Comparison of ENCODE assay signal across 8 mouse cellular contexts in the genomic region with DNA sequence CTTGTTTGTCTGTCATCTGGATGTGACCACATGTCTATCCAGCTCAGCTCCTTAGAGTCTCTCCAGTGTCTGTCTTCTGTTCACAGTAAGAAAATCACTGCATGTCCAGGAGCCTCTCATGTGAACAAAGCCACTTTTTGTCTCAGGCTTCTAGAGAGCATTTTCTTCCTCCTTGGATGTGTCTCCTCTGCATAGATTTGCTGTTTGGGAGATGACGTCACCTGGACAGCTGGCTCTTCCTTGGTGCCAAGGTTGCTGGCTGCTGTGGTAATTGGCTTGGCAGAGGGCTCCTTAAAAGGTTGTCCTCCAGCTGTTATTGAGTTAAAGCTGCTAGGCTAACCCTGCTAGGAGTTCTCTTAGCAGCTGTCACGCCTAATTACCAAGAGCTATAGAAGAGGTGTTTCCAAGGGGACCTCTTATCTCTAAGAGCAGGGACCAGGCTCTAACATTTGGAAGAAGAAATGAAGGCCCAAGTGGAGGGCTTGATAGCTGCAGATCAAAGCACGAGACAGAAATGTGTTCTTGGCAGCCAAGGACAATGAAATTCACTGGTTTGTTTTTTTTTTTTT. TPM values are rescaled to one million over a fixed set of nuclear protein-coding genes. Genes with fewer than 3 reads are reported as not detected.
DNase-seq lines count a peak whose midpoint lies in the region; ATAC-seq and TF ChIP-seq lines count a peak whose summit lies in the region.
"Had no signal": no experiment of that assay in that cellular context is flagged by ENCODE, and none has a peak within 500 bp of the region (broad histone marks: within the 10 kb centered on the region; RNA-seq: fewer than 3 reads in every experiment).

No protein-coding gene starts in this region.

- WGBS in forebrain, postnatal 0 days, result 35% methylated on average over 3 of the region's 3 CpGs
- WGBS in midbrain, embryonic 12.5 days, result 30% methylated on average over 3 of the region's 3 CpGs

- TF ChIP-seq CTCF in G1E (IDR thresholded peaks at IDR 0.05; ENCODE audit: low read depth, low read length), result no peak
- TF ChIP-seq CTCF in forebrain, postnatal 0 days (IDR thresholded peaks at IDR 0.05; ENCODE audit: low read depth), result no peak

- no peaks in the 10 kb centered on the region for H3K27me3 ChIP-seq in G1E (ENCODE audit: insufficient read depth, low read length)
- no peaks in the 10 kb centered on the region for H3K27me3 ChIP-seq in forebrain, postnatal 0 days (ENCODE audit: insufficient read depth, low read length)
- H3K27me3 ChIP-seq in midbrain, embryonic 12.5 days, result no peaks in the 10 kb centered on the region

- intact Hi-C loops in heart, postnatal 36 days (cut with DNase I), result no loop called here
- intact Hi-C loops in left cerebral cortex, postnatal 25 days (cut with DNase I), result no loop called here

- ATAC-seq in G1E (ENCODE audit: extremely low read depth, insufficient number of reproducible peaks, low FRiP score, poor library complexity, severe bottlenecking), result peak; percentile 93
- ATAC-seq in forebrain, postnatal 0 days, result peak; percentile 91
- peak; percentile 91 for ATAC-seq in midbrain, embryonic 12.5 days (ENCODE audit: low FRiP score, low read depth)

- no peaks in the 10 kb centered on the region for H3K9me3 ChIP-seq in G1E (replicated peaks)
- no peaks in the 10 kb centered on the region for H3K9me3 ChIP-seq in forebrain, postnatal 0 days (ENCODE audit: low read length)
- no peaks in the 10 kb centered on the region for H3K9me3 ChIP-seq in midbrain, embryonic 12.5 days

- H3K4me3 ChIP-seq in G1E (ENCODE audit: low read depth, low read length), result no peak overlapping the region; the same call in 1 of the 2 replicates
- no peak overlapping the region for H3K4me3 ChIP-seq in forebrain, postnatal 0 days (ENCODE audit: low read depth, low read length)
- H3K4me3 ChIP-seq in midbrain, embryonic 12.5 days, result no peak overlapping the region

- DNase-seq in G1E (ENCODE audit: low spot score), result peak; percentile 71
- DNase-seq in adrenal gland, adult (ENCODE audit: inconsistent age in 2 of 2, low spot score in 1 of 2), result peak; percentile 83 to 94
- DNase-seq in forebrain, postnatal 0 days, result peak; percentile 63
- DNase-seq in heart, postnatal 36 days, result peak; percentile 69 to 74
- DNase-seq in left cerebral cortex, postnatal 25 days (ENCODE audit: low spot score in 2 of 2), result peak; percentile 33 to 65
- peak; percentile 41 for DNase-seq in telencephalon, adult 2 months (ENCODE audit: low read depth, low spot score)

- no peak overlapping the region for H3K4me2 ChIP-seq in forebrain, postnatal 0 days (ENCODE audit: low read depth)
- no peak overlapping the region for H3K4me2 ChIP-seq in midbrain, embryonic 12.5 days (replicated peaks)

- peaks cover 65% of the 10 kb centered on the region for H3K4me1 ChIP-seq in G1E (ENCODE audit: insufficient read depth, low read depth, low read length)
- no peaks in the 10 kb centered on the region for H3K4me1 ChIP-seq in forebrain, postnatal 0 days (ENCODE audit: insufficient read depth)
- H3K4me1 ChIP-seq in midbrain, embryonic 12.5 days, result peaks cover 10% of the 10 kb centered on the region

- 0 out of 2 replicates have a peak overlapping the region, but pooled peaks have one; percentile 21 for H3K27ac ChIP-seq in forebrain, postnatal 0 days (ENCODE audit: low read depth, low read length)
- peak overlapping the region; percentile 52 for H3K27ac ChIP-seq in midbrain, embryonic 12.5 days (replicated peaks)

- H3K9ac ChIP-seq in forebrain, postnatal 0 days, result no peak overlapping the region
- H3K9ac ChIP-seq in midbrain, embryonic 12.5 days (replicated peaks), result no peak overlapping the region

- peaks cover 15% of the 10 kb centered on the region for H3K36me3 ChIP-seq in G1E (replicated peaks)
- no peaks in the 10 kb centered on the region for H3K36me3 ChIP-seq in forebrain, postnatal 0 days (ENCODE audit: insufficient read depth)
- no peaks in the 10 kb centered on the region for H3K36me3 ChIP-seq in midbrain, embryonic 12.5 days

RNA-seq across cellular contexts. Expression of gene Kat2b, which starts 29.7 kb away (rescaled TPM):
- total RNA-seq in G1E (2014; fragmentation: Nextera tagmentation), result 27.1 and 27.7 TPM in 2 replicates
- total RNA-seq in G1E (2017), result 34.7 and 52.2 TPM in 2 replicates
- polyA plus RNA-seq in G1E (2012), result 2.1 and 2.4 TPM in 2 replicates
- 19.7 and 20.9 TPM in 2 replicates for total RNA-seq in forebrain, postnatal 0 days (2014; rRNA removed)
- 1.7 and 2.4 TPM in 2 replicates for polyA plus RNA-seq in forebrain, postnatal 0 days (2015; fragmentation: Nextera tagmentation; extraction: Ambion mirVana)
- 10 to 100 TPM; 83.7 to 93.5 TPM for total RNA-seq in heart, postnatal 36 days (2021)
- 10 to 100 TPM; 15.5 to 22.0 TPM for total RNA-seq in left cerebral cortex, postnatal 25 days (2021)
- polyA plus RNA-seq in midbrain, embryonic 12.5 days (2016; fragmentation: Nextera tagmentation; extraction: Ambion mirVana), result 8.6 and 9.2 TPM in 2 replicates

RNA-seq across cellular contexts. Expression of gene Pp2d1, which starts 57.1 kb away (rescaled TPM):
- not detected in 2 replicates for total RNA-seq in G1E (2014; fragmentation: Nextera tagmentation)
- total RNA-seq in G1E (2017), result 0.06 and 0.11 TPM in 2 replicates
- not detected in 2 replicates for polyA plus RNA-seq in G1E (2012)
- not detected in 2 replicates for total RNA-seq in forebrain, postnatal 0 days (2014; rRNA removed)
- 0.14 and 0.41 TPM in 2 replicates for polyA plus RNA-seq in forebrain, postnatal 0 days (2015; fragmentation: Nextera tagmentation; extraction: Ambion mirVana)
- not detected for total RNA-seq in heart, postnatal 36 days (2021)
- not detected for total RNA-seq in left cerebral cortex, postnatal 25 days (2021)
- 0.40 and 0.58 TPM in 2 replicates for polyA plus RNA-seq in midbrain, embryonic 12.5 days (2016; fragmentation: Nextera tagmentation; extraction: Ambion mirVana)
- polyA plus RNA-seq: erythroblast, embryonic 14.5 days had no signal
